Mouse (Mus musculus) olfactory bulb, adult 2 months (tissue): Measurements from ENCODE around the gene Sbk1.

Experiments used
- CTCF ChIP-seq: fragments of 200-500 bp; IDR thresholded peaks from 2 replicates; pipeline ENCODE4 v1.5.1; 2012; ENCODE audit warnings: low read depth, mild to moderate bottlenecking, low read length, moderate library complexity; ENCODE audit not compliant: insufficient read depth
- POLR2A ChIP-seq: fragments of 200-500 bp; IDR thresholded peaks from 2 replicates; pipeline ENCODE4 v1.6.1; 2012; ENCODE audit warnings: mild to moderate bottlenecking, low read depth, low read length, moderate library complexity; ENCODE audit not compliant: insufficient read depth

DNA sequence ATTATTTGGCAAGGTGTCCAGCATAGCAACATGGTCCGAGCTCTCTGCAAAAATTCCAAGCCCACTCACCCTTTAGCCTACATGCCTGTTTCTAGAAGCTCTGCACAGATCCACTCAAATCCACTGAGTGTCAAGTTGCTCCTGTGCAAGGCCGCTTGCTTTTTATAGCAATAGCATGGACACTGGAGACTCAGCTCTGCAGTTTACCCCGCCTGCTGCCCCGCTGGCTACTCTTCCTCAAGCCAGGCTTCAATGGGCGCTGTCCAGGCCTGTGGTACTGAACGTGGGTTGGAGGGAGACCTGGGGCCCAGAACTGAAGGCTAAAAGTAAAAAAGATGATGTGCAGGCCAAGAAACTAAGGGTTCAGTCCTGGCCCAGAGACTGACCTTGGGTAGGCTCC lies 8.3 kb downstream of the Sbk1 start:
- TF ChIP-seq CTCF (no peak), POLR2A (no peak)
